Comparison of ENCODE assay signal across 16 mouse cellular contexts in the genomic region with DNA sequence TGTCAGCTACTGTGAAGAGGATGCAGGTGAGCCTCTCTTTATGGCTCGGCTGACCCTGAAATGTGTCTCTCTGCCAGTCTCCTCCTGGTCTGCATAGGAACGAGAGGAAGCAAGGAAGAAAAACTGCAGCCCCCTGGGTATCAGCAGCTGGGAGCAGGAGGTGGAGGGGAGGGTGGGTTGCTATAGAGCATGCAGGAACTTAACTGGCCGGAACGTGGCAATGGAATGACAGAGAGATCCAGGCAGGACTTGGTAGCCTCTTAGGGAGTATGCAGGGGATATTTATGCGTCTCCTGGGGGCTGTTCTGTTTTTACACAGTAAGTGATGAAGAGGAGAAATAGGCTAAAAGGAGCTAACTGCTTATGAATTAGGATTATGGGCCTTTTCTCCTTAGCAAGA.
"Had no signal": no experiment of that assay in that cellular context is flagged by ENCODE, and none has a peak within 500 bp of the region (broad histone marks: within the 10 kb centered on the region; RNA-seq: fewer than 3 reads in every experiment).

No protein-coding gene starts in this region.

- H3K4me2 ChIP-seq: lung, embryonic 14.5 days; midbrain, embryonic 12.5 days; neural tube, embryonic 12.5 days had no signal

- H3K27me3 ChIP-seq: megakaryocyte, embryonic 14.5 days; midbrain, embryonic 12.5 days; neural tube, embryonic 12.5 days had no signal

- H3K9ac ChIP-seq: liver, embryonic 14.5 days; lung, embryonic 14.5 days; midbrain, embryonic 12.5 days; neural tube, embryonic 12.5 days had no signal

- H3K4me3 ChIP-seq: megakaryocyte, embryonic 14.5 days; midbrain, embryonic 10.5 days; midbrain, embryonic 12.5 days; myocyte; neural tube, embryonic 12.5 days had no signal

- H3K9me3 ChIP-seq: megakaryocyte, embryonic 14.5 days; midbrain, embryonic 10.5 days; midbrain, embryonic 12.5 days; neural tube, embryonic 12.5 days had no signal

- H3K4me1 ChIP-seq: midbrain, embryonic 10.5 days; midbrain, embryonic 12.5 days had no signal

- ATAC-seq: midbrain, embryonic 16.5 days had no signal

- DNase-seq: lung, adult 18-20 months; lung, embryonic 14.5 days; lung, postnatal 10 days; lung, postnatal 4 days; midbrain, embryonic 14.5 days; right cerebral cortex, postnatal 14 days; thymus, adult 18-20 months; thymus, postnatal 14 days; thymus, postnatal 36 days had no signal

- H3K27ac ChIP-seq: liver, embryonic 14.5 days; midbrain, embryonic 10.5 days; midbrain, embryonic 12.5 days; neural tube, embryonic 12.5 days had no signal
